Mouse (Mus musculus) testis, adult 10 weeks (tissue): ENCODE data around the gene Adgrf4. TPM values are rescaled to one million over a fixed set of nuclear protein-coding genes. Genes with fewer than 3 reads are reported as not detected.

Experiments used
- polyA plus RNA-seq: library from polyadenylated mRNA; stranded (reverse); fragments of 350-450 nt; fragmentation: Illumina TruSeq; extraction: RNeasy Lipid Tissue Mini Kit (QIAGEN cat#74804); gene quantifications from one replicate; pipeline ENCODE4 v1.2.3, GENCODE M21; 2014; ENCODE audit warnings: low read depth, low replicate concordance

Gene Adgrf4
- 0.17 TPM for polyA plus RNA-seq

DNA sequence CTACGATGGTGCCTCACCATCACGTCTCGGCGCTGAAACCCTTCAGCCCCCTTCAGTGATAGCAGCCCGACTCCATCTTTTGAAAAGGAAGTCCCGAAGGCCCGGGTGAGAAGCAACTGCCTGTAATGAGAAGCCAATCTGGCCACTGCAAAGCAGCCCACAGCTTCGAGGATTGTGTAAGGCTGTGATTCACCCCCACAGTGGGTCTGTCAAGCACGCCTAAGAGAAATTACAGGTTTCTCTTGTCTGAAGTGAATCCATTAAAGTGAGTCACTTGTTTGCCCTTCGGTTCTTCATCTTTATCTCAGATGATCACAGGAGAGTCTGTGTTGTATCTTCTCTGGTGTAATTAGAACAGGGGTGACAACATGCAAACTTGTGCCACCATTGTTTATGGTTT is at the start of gene Adgrf4:
Gene Adgrf4 (minus strand): TSS at position 149 of the 400 bp plus-strand sequence.

DNA sequence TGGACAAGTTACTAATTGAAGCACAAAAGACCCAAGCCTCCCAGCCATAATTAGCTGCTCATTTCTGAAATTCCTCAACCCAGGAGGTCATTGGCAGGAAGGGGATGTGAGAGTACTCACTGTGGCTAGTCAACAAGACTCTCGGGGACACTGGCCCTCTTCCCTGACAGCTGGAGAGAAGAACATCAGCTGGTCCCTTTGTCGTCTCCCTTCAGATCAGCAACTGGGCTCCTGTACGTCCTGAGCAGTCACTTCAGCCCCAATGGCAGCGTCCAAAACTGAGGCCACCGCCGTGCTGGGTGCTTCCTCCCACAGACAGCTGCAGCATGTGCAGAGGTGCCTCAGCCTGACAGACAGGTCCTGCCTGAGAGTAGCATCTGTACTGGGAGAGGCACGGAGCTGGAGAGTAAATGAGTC is 49.7 kb upstream of the Adgrf4 start, which contains the start of gene Adgrf2:
Gene Adgrf2 (minus strand): TSS at position 379 of the 417 bp plus-strand sequence.

DNA sequence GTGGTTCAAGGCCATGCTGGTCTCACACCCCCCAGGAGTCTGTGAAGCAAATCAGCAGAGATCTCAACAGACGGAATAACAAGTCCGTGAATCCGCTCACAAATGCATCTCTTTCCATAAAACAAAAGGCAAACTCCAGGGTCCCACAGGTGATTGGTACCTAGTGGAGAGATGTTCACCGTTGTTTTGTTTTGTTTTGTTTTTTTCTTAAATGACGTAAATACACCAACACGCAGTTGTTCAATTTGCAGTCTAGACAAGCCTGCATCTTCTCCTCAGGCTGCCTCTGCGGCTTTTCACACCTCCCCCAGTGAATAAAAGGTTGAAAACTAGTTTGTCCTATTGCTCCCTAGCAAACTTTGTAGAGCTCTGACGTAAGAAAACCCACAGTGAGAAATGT is 80.8 kb downstream of the Adgrf4 start, which contains the start of gene Opn5:
Gene Opn5 (minus strand): TSS at position 101 of the 400 bp plus-strand sequence.

Other genes starting within 250 kb of the Adgrf4 start
- not detected for gene Opn5, start 80.9 kb downstream of the Adgrf4 start, polyA plus RNA-seq
- 0.06 TPM for gene Adgrf2, start 49.9 kb upstream of the Adgrf4 start, polyA plus RNA-seq
- 54.7 TPM for gene Cd2ap, start 184.4 kb upstream of the Adgrf4 start, polyA plus RNA-seq